Mouse (Mus musculus) C2C12 (cell line): ENCODE measurements around the gene Helz. TPM values are rescaled to one million over a fixed set of nuclear protein-coding genes. Genes with fewer than 3 reads are reported as not detected.
A peak's percentile ranks its signal among the peaks of the same experiment; 100 is the strongest.
"Not testable (repeated sequence)": the region's sequence is repeated elsewhere in the genome, so short reads cannot be mapped to it uniquely, and the experiment has no call there.

Experiments
- H3K27me3 ChIP-seq: one replicate; pipeline ENCODE4 v1.6.1; 2011; ENCODE audit not compliant: control insufficient read depth, insufficient read depth, insufficient read length
- H3K36me3 ChIP-seq: one replicate; pipeline ENCODE4 v1.6.1; 2011; ENCODE audit not compliant: control insufficient read depth, insufficient read depth
- H3K4me3 ChIP-seq: one replicate; pipeline ENCODE4 v1.5.1; 2011; ENCODE audit warnings: mild to moderate bottlenecking, control low read depth; ENCODE audit not compliant: poor library complexity, insufficient read depth, severe bottlenecking
- H3K79me2 ChIP-seq: one replicate; pipeline ENCODE4 v1.6.1; 2011; ENCODE audit not compliant: control insufficient read depth, insufficient read depth
- H3K79me3 ChIP-seq: one replicate; pipeline ENCODE4 v1.6.1; 2011; ENCODE audit warnings: low read depth, control low read depth
- H3ac ChIP-seq: one replicate; pipeline ENCODE3; 2011; ENCODE audit warnings: low read depth; ENCODE audit not compliant: control insufficient read depth, insufficient read length
- CEBPB ChIP-seq: IDR thresholded peaks from one replicate; pipeline ENCODE4 v1.6.1; 2011; ENCODE audit warnings: low read depth, mild to moderate bottlenecking, control low read depth, moderate library complexity
- CTCF ChIP-seq: IDR thresholded peaks from one replicate; pipeline ENCODE4 v1.5.1; 2011; ENCODE audit not compliant: control insufficient read depth, insufficient read depth, insufficient read length
- FOSL1 ChIP-seq: IDR thresholded peaks from one replicate; pipeline ENCODE4 v1.8.0; 2011; ENCODE audit warnings: mild to moderate bottlenecking, low read length; ENCODE audit not compliant: poor library complexity, insufficient read depth, severe bottlenecking
- MAX ChIP-seq: IDR thresholded peaks from one replicate; pipeline ENCODE4 v1.6.1; 2011; ENCODE audit warnings: mild to moderate bottlenecking, control low read depth
- MYOD1 ChIP-seq: IDR thresholded peaks from one replicate; pipeline ENCODE4 v1.6.1; 2011; ENCODE audit warnings: low read depth; ENCODE audit not compliant: control insufficient read depth, insufficient read length
- MYOG ChIP-seq: IDR thresholded peaks from one replicate; pipeline ENCODE4 v1.6.1; 2011; ENCODE audit not compliant: control insufficient read depth, insufficient read length; ENCODE audit errors: extremely low read depth
- USF1 ChIP-seq: IDR thresholded peaks from one replicate; pipeline ENCODE4 v1.6.1; 2011; ENCODE audit warnings: low read depth, mild to moderate bottlenecking, control low read depth, moderate library complexity
- polyA plus RNA-seq: library from polyadenylated mRNA; unstranded; fragments of >200 nt; fragmentation: generic; extraction: Trizol; gene quantifications from one replicate; pipeline ENCODE4 v1.2.1, GENCODE M21; 2012; ENCODE audit warnings: missing spikeins

The Helz gene
- polyA plus RNA-seq, 1 experiment: 6.8 TPM

GRCm38 (mm10) chr11:107580786-107581185, 33.1 kb downstream of the Helz start:
- H3K79me2 ChIP-seq: no peaks in the 10 kb centered on the region
- no peaks in the 10 kb centered on the region for H3K79me3 ChIP-seq
- TF ChIP-seq MYOD1: no peak
- no peak overlapping the region for H3K4me3 ChIP-seq
- peaks cover 39% of the 10 kb centered on the region for H3K36me3 ChIP-seq
- H3K27me3 ChIP-seq: no peaks in the 10 kb centered on the region
- no peak overlapping the region for H3ac ChIP-seq

GRCm38 (mm10) chr11:107584660-107585451, 37.1 kb downstream of the Helz start:
- H3K4me3 ChIP-seq: no peak overlapping the region
- no peaks in the 10 kb centered on the region for H3K27me3 ChIP-seq
- TF ChIP-seq CEBPB (peak; percentile 29), MYOD1 (peak; percentile 2), USF1 (no peak)
- no peaks in the 10 kb centered on the region for H3K79me2 ChIP-seq
- H3K79me3 ChIP-seq: no peaks in the 10 kb centered on the region
- peak overlapping the region; percentile 24 for H3ac ChIP-seq
- peaks cover 20% of the 10 kb centered on the region for H3K36me3 ChIP-seq

DNA sequence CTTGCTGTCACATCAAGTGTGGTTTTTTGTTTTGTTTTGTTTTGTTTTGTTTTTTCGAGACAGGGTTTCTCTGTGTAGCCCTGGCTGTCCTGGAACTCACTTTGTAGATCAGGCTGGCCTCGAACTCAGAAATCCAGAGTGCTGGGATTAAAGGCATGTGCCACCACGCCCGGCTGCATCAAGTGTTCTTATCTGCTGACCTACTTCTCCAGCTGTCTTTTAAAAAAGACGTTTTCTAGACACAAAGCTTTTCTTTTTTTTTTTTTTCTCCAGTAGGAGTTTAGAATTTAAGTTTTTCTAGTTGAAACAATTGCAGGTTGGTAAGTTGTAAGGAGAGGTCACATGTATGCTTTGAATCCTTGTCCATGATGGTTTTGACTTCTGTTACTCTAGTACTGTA, 38.4 kb downstream of the Helz start:
- peaks cover 17% of the 10 kb centered on the region for H3K36me3 ChIP-seq
- not testable (repeated sequence) for H3K4me3 ChIP-seq, H3K79me2 ChIP-seq, H3K27me3 ChIP-seq, H3ac ChIP-seq, H3K79me3 ChIP-seq

GRCm38 (mm10) chr11:107587141-107587540, 39.4 kb downstream of the Helz start:
- Histone ChIP-seq H3K79me3 (no peaks in the 10 kb centered on the region), H3K36me3 (peaks cover 14% of the 10 kb centered on the region), H3K4me3 (no peak overlapping the region), H3K27me3 (no peaks in the 10 kb centered on the region), H3K79me2 (no peaks in the 10 kb centered on the region), H3ac (no peak overlapping the region)
- no peak for TF ChIP-seq MAX
- TF ChIP-seq FOSL1: no peak

DNA sequence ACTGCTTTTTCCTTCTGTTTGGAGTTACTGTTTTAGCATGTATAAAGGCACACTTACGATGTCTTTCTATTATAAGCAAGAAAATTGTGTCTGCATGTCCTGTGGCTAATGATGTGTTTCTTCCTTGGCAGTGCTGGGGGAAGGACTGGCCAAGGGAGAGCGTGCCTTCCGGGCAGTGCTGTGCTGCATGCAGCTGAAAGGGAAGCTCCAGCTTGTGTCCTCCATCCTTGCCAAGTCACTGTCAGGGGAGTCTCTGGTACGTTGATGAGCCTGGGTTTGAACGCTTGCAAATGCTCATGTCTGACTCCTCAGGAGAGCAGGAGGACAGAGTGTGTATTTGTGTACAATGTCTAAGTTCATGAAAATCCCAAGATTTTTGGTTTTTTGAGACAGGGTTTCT, 44.8 kb downstream of the Helz start:
- TF ChIP-seq FOSL1: no peak
- TF ChIP-seq MAX: no peak
- TF ChIP-seq MYOG: no peak
- TF ChIP-seq CTCF: no peak
- TF ChIP-seq USF1: no peak
- no peaks in the 10 kb centered on the region for H3K27me3 ChIP-seq
- H3K79me2 ChIP-seq: no peaks in the 10 kb centered on the region
- no peaks in the 10 kb centered on the region for H3K79me3 ChIP-seq
- no peak overlapping the region for H3ac ChIP-seq
- H3K4me3 ChIP-seq: no peak overlapping the region
- peaks cover 37% of the 10 kb centered on the region for H3K36me3 ChIP-seq

DNA sequence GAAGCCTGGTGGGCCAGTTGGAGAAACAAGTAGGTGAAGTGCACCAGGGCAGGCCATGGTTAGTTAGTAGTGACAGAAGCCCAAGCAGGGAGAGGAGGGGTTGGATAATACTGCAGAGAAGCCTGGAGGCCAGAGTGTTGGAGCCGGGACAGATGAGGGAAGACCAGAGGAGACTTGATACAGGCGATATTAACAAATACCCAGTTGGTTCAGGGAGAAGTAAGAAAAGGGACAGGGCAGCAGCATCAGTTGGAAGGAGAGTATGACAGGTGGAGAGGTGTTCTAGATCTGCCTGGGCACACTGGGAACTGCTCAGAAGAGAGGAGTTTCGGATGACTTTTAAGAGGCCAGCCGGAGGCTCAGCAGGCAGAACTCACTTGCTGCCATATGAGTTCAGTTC, 49.7 kb downstream of the Helz start:
- H3K79me2 ChIP-seq: no peaks in the 10 kb centered on the region
- H3ac ChIP-seq: no peak overlapping the region
- TF ChIP-seq MAX: no peak
- TF ChIP-seq MYOG: no peak
- TF ChIP-seq MYOD1: no peak
- TF ChIP-seq CTCF: no peak
- no peak for TF ChIP-seq USF1
- no peak for TF ChIP-seq FOSL1
- TF ChIP-seq CEBPB: no peak
- no peaks in the 10 kb centered on the region for H3K27me3 ChIP-seq
- no peak overlapping the region for H3K4me3 ChIP-seq
- peaks cover 56% of the 10 kb centered on the region for H3K36me3 ChIP-seq
- H3K79me3 ChIP-seq: no peaks in the 10 kb centered on the region

GRCm38 (mm10) chr11:107605694-107606093, 58.0 kb downstream of the Helz start:
- Histone ChIP-seq H3K79me3 (peaks cover 2% of the 10 kb centered on the region), H3K36me3 (peaks cover 38% of the 10 kb centered on the region), H3K79me2 (no peaks in the 10 kb centered on the region), H3ac (no peak overlapping the region), H3K27me3 (no peaks in the 10 kb centered on the region), H3K4me3 (no peak overlapping the region)
- no peak for TF ChIP-seq CTCF
- no peak for TF ChIP-seq MYOG
- no peak for TF ChIP-seq MAX
- no peak for TF ChIP-seq USF1
- no peak for TF ChIP-seq CEBPB
- TF ChIP-seq FOSL1: no peak
- TF ChIP-seq MYOD1: no peak
